Comparison of ENCODE assay signal across 17 mouse cellular contexts in the genomic region with DNA sequence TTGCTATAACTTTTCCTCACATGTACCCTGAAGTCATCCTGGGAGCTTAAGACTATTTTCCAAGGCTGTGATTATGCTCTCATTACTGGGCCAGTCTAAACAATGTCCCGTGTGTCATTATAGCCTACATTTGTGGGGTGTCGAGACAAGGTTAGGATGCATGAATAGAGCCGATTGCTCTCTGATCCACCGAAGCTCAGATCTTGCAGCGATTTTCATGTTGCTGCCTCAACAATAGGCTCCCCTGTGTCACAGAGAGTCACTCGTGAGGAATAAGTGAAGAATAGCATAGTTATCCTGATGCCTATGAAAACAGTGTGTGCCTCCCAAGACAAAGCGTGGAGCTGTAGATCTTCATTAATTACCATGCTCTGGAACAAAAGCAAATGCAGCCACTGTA.
DNase-seq lines count a peak whose midpoint lies in the region; ATAC-seq and TF ChIP-seq lines count a peak whose summit lies in the region.
"Had no signal": no experiment of that assay in that cellular context is flagged by ENCODE, and none has a peak within 500 bp of the region (broad histone marks: within the 10 kb centered on the region; RNA-seq: fewer than 3 reads in every experiment).

No protein-coding gene starts in this region.

- peak; percentile 18 for DNase-seq in hindbrain, embryonic 11.5 days (ENCODE audit: low spot score)
- no peak for DNase-seq in hindbrain, embryonic 10.5 days (ENCODE audit: low spot score)
- DNase-seq in forebrain, embryonic 14.5 days (ENCODE audit: low spot score): peak; percentile 61
- DNase-seq in mesoderm, embryonic 11.5 days (ENCODE audit: low read depth, low spot score): peak; percentile 29
- peak; percentile 67 for DNase-seq in retina, embryonic 14.5 days (ENCODE audit: low spot score)
- no peak for DNase-seq in urinary bladder, postnatal 10 days (ENCODE audit: low spot score)
- DNase-seq in thymus, adult 2 months: no peak
- DNase-seq in spleen, adult 18-20 months: no peak
- DNase-seq: adrenal gland, adult 8-10 months; cerebellum, postnatal 14 days; kidney, postnatal 25 days; lung, postnatal 4 days; thymus, postnatal 14 days had no signal

- 45% methylated on average over 7 of the region's 7 CpGs for WGBS in hindbrain, embryonic 11.5 days
- 56% methylated on average over 7 of the region's 7 CpGs for WGBS in hindbrain, embryonic 10.5 days
- WGBS in forebrain, embryonic 14.5 days: 3% methylated on average over 7 of the region's 7 CpGs
- WGBS in thymus, adult 2 months: 94% methylated on average over 7 of the region's 7 CpGs

- H3K4me1 ChIP-seq in hindbrain, embryonic 11.5 days (replicated peaks; ENCODE audit: control insufficient read depth, insufficient read depth, low read length): peaks cover 3% of the 10 kb centered on the region; the same call in 1 of the 2 replicates
- H3K4me1 ChIP-seq in hindbrain, embryonic 10.5 days (replicated peaks): peaks cover 32% of the 10 kb centered on the region
- H3K4me1 ChIP-seq in forebrain, embryonic 14.5 days (ENCODE audit: control insufficient read depth, insufficient read depth, low read length): peaks cover 18% of the 10 kb centered on the region
- no peaks in the 10 kb centered on the region for H3K4me1 ChIP-seq in thymus, adult 2 months (replicated peaks; ENCODE audit: control insufficient read depth, insufficient read depth, low read length)
- H3K4me1 ChIP-seq: intestine, embryonic 15.5 days; stomach, embryonic 15.5 days had no signal

- no peak for TF ChIP-seq POLR2A in thymus, adult 2 months (IDR thresholded peaks at IDR 0.05; ENCODE audit: control insufficient read depth, extremely low read depth, insufficient read depth, low read length, poor library complexity)

- no peak overlapping the region for H3K9ac ChIP-seq in hindbrain, embryonic 11.5 days (ENCODE audit: low read depth, low read length)
- no peak overlapping the region for H3K9ac ChIP-seq in forebrain, embryonic 14.5 days (ENCODE audit: low read length)
- H3K9ac ChIP-seq: intestine, embryonic 15.5 days; limb, embryonic 12.5 days; stomach, embryonic 15.5 days had no signal

- ATAC-seq in hindbrain, embryonic 11.5 days (ENCODE audit: low FRiP score): peak; percentile 25; the same call in 1 of the 2 replicates
- peak; percentile 61 for ATAC-seq in forebrain, embryonic 14.5 days
- ATAC-seq: intestine, embryonic 15.5 days had no signal

- no peak overlapping the region for H3K27ac ChIP-seq in hindbrain, embryonic 11.5 days (ENCODE audit: low read depth, low read length)
- no peak overlapping the region; the same call in 1 of the 2 replicates for H3K27ac ChIP-seq in hindbrain, embryonic 10.5 days
- no peak overlapping the region for H3K27ac ChIP-seq in forebrain, embryonic 14.5 days (ENCODE audit: low read depth, low read length)
- H3K27ac ChIP-seq in thymus, adult 2 months (ENCODE audit: control insufficient read depth, insufficient read depth, low read length): no peak overlapping the region
- H3K27ac ChIP-seq: intestine, embryonic 15.5 days; left cerebral cortex, adult 2 months; limb, embryonic 12.5 days; stomach, embryonic 15.5 days had no signal

- H3K36me3 ChIP-seq in hindbrain, embryonic 11.5 days (ENCODE audit: control insufficient read depth, insufficient read depth, low read length): no peaks in the 10 kb centered on the region
- no peaks in the 10 kb centered on the region for H3K36me3 ChIP-seq in hindbrain, embryonic 10.5 days
- no peaks in the 10 kb centered on the region for H3K36me3 ChIP-seq in forebrain, embryonic 14.5 days (ENCODE audit: control insufficient read depth, insufficient read depth, low read length)
- no peaks in the 10 kb centered on the region for H3K36me3 ChIP-seq in thymus, adult 2 months (ENCODE audit: control insufficient read depth, insufficient read depth, low read length)
- H3K36me3 ChIP-seq: intestine, embryonic 15.5 days; limb, embryonic 12.5 days; stomach, embryonic 15.5 days had no signal

- no peaks in the 10 kb centered on the region for H3K27me3 ChIP-seq in hindbrain, embryonic 11.5 days (ENCODE audit: control insufficient read depth, insufficient read depth, low read length)
- no peaks in the 10 kb centered on the region for H3K27me3 ChIP-seq in hindbrain, embryonic 10.5 days (ENCODE audit: insufficient read depth, poor library complexity, severe bottlenecking)
- no peaks in the 10 kb centered on the region for H3K27me3 ChIP-seq in forebrain, embryonic 14.5 days (replicated peaks; ENCODE audit: control insufficient read depth, insufficient read depth, low read length)
- H3K27me3 ChIP-seq in thymus, adult 2 months (ENCODE audit: control insufficient read depth, insufficient read depth, low read length): no peaks in the 10 kb centered on the region
- H3K27me3 ChIP-seq: intestine, embryonic 15.5 days; limb, embryonic 12.5 days; stomach, embryonic 15.5 days had no signal

- no peak for TF ChIP-seq CTCF in thymus, adult 2 months (IDR thresholded peaks at IDR 0.05; ENCODE audit: borderline replicate concordance, control insufficient read depth, extremely low read depth, insufficient read depth, low read length, poor library complexity)

- no peaks in the 10 kb centered on the region for H3K9me3 ChIP-seq in hindbrain, embryonic 11.5 days (ENCODE audit: control insufficient read depth, low read length)
- no peaks in the 10 kb centered on the region for H3K9me3 ChIP-seq in hindbrain, embryonic 10.5 days
- no peaks in the 10 kb centered on the region for H3K9me3 ChIP-seq in forebrain, embryonic 14.5 days (replicated peaks; ENCODE audit: control insufficient read depth, low read length)
- H3K9me3 ChIP-seq: intestine, embryonic 15.5 days; limb, embryonic 12.5 days; stomach, embryonic 15.5 days had no signal

- no peak overlapping the region for H3K4me2 ChIP-seq in hindbrain, embryonic 11.5 days (replicated peaks; ENCODE audit: low read depth, low read length)
- peak overlapping the region; percentile 39 for H3K4me2 ChIP-seq in forebrain, embryonic 14.5 days (ENCODE audit: low read length)
- H3K4me2 ChIP-seq: intestine, embryonic 15.5 days; limb, embryonic 12.5 days; stomach, embryonic 15.5 days had no signal

- H3K4me3 ChIP-seq in hindbrain, embryonic 11.5 days (ENCODE audit: low read depth, low read length): no peak overlapping the region
- H3K4me3 ChIP-seq in hindbrain, embryonic 10.5 days: no peak overlapping the region
- no peak overlapping the region for H3K4me3 ChIP-seq in forebrain, embryonic 14.5 days (ENCODE audit: low read depth, low read length)
- H3K4me3 ChIP-seq in thymus, adult 2 months (ENCODE audit: control insufficient read depth, insufficient read depth, low read length): no peak overlapping the region
- H3K4me3 ChIP-seq: intestine, embryonic 15.5 days; left cerebral cortex, adult 2 months; limb, embryonic 12.5 days; stomach, embryonic 15.5 days had no signal

Comparison
In these comparisons a context has a peak if more than half of its experiments do, and no peak if none do; other contexts are left out.
1. DNase-seq: peak in hindbrain, embryonic 11.5 days (single experiment), forebrain, embryonic 14.5 days (single experiment), mesoderm, embryonic 11.5 days (single experiment) and retina, embryonic 14.5 days (single experiment); none in hindbrain, embryonic 10.5 days (single experiment), urinary bladder, postnatal 10 days (single experiment), thymus, adult 2 months (single experiment) and spleen, adult 18-20 months (0 of 2).